Mouse (Mus musculus) c-Kit-positive CD71-positive TER-119-positive erythroid progenitor cells, embryonic 14.5 days (primary cell): ENCODE results near the gene Arhgef12.

Experiments used
- DNase-seq: peaks from one replicate; pipeline ENCODE4 v3.0.0-alpha.2; 2013; ENCODE audit warnings: low spot score

Arhgef12 gene

GRCm38 (mm10) chr9:42917911-42918310 is 189.1 kb downstream of the Arhgef12 start:
- DNase-seq, result no peak
